Mouse (Mus musculus) myocyte (in vitro differentiated cells): ENCODE data around the gene Zfr2. TPM values are rescaled to one million over a fixed set of nuclear protein-coding genes. Genes with fewer than 3 reads are reported as not detected.

Source experiments
- H3K27me3 ChIP-seq: one replicate; pipeline ENCODE4 v1.6.1; 2011; ENCODE audit not compliant: control insufficient read depth, insufficient read depth, insufficient read length
- H3K36me3 ChIP-seq: one replicate; pipeline ENCODE4 v1.6.1; 2011; ENCODE audit not compliant: control insufficient read depth, insufficient read depth
- H3K4me2 ChIP-seq: one replicate; pipeline ENCODE4 v1.6.1; 2011; ENCODE audit warnings: low read depth, control low read depth
- H3K4me3 ChIP-seq: one replicate; pipeline ENCODE4 v1.5.1; 2011; ENCODE audit warnings: mild to moderate bottlenecking, control low read depth, moderate library complexity
- H3K79me2 ChIP-seq: one replicate; pipeline ENCODE4 v1.6.1; 2011; ENCODE audit not compliant: control insufficient read depth, insufficient read depth
- H3ac ChIP-seq: one replicate; pipeline ENCODE4 v1.6.1; 2011; ENCODE audit not compliant: control insufficient read depth, insufficient read length
- CEBPB ChIP-seq: IDR thresholded peaks from 2 replicates; pipeline ENCODE4 v1.6.1; 2011; ENCODE audit warnings: mild to moderate bottlenecking, moderate library complexity; ENCODE audit not compliant: poor library complexity, insufficient read depth, severe bottlenecking
- E2F4 ChIP-seq: IDR thresholded peaks from one replicate; pipeline ENCODE4 v1.6.1; 2011; ENCODE audit warnings: mild to moderate bottlenecking, control low read depth, moderate library complexity; ENCODE audit not compliant: insufficient read depth
- MAX ChIP-seq: IDR thresholded peaks from one replicate; pipeline ENCODE4 v1.6.1; 2011; ENCODE audit warnings: low read depth, mild to moderate bottlenecking, control low read depth
- MYOD1 ChIP-seq, 3 experiments: IDR thresholded peaks; one replicate each; pipeline ENCODE4 v1.6.1; 2011; ENCODE audit warnings: control low read depth in 2 of 3, low read depth in 2 of 3, mild to moderate bottlenecking in 2 of 3, moderate library complexity in 1 of 3; ENCODE audit not compliant: insufficient read length in 2 of 3, control insufficient read depth in 1 of 3
- MYOG ChIP-seq, 3 experiments: IDR thresholded peaks; one replicate each; pipeline ENCODE4 v1.6.1; 2011; ENCODE audit warnings: control low read depth in 2 of 3, low read depth in 2 of 3, mild to moderate bottlenecking in 2 of 3; ENCODE audit not compliant: insufficient read length in 2 of 3, control insufficient read depth in 1 of 3, insufficient read depth in 1 of 3
- POLR2A ChIP-seq: IDR thresholded peaks from one replicate; pipeline ENCODE4 v1.6.1; 2011; ENCODE audit warnings: low read depth, mild to moderate bottlenecking, control low read depth, moderate library complexity; ENCODE audit not compliant: insufficient read length
- POLR2AphosphoS2 ChIP-seq: IDR thresholded peaks from one replicate; pipeline ENCODE4 v1.6.1; 2011; ENCODE audit warnings: low read depth, control low read depth; ENCODE audit not compliant: insufficient read length
- REST ChIP-seq: IDR thresholded peaks from one replicate; pipeline ENCODE4 v1.6.1; 2011; ENCODE audit warnings: mild to moderate bottlenecking, control low read depth, moderate library complexity; ENCODE audit not compliant: insufficient read depth, insufficient read length
- SRF ChIP-seq: IDR thresholded peaks from one replicate; pipeline ENCODE4 v1.6.1; 2011; ENCODE audit warnings: low read depth; ENCODE audit not compliant: control insufficient read depth, insufficient read length
- TCF12 ChIP-seq: IDR thresholded peaks from one replicate; pipeline ENCODE4 v1.6.1; 2011; ENCODE audit warnings: mild to moderate bottlenecking, control low read depth; ENCODE audit not compliant: poor library complexity, insufficient read depth, severe bottlenecking
- TCF3 ChIP-seq: IDR thresholded peaks from one replicate; pipeline ENCODE4 v1.6.1; 2011; ENCODE audit warnings: low read depth, control low read depth; ENCODE audit not compliant: insufficient read length
- USF1 ChIP-seq: IDR thresholded peaks from one replicate; pipeline ENCODE4 v1.6.1; 2011; ENCODE audit warnings: low read depth, mild to moderate bottlenecking, control low read depth, moderate library complexity
- polyA plus RNA-seq: library from polyadenylated mRNA; unstranded; fragments of >200 nt; fragmentation: generic; extraction: Trizol; gene quantifications from one replicate; pipeline ENCODE4 v1.2.1, GENCODE M21; 2012; ENCODE audit warnings: missing spikeins

The Zfr2 gene
- polyA plus RNA-seq, 1 experiment = 2.3 TPM

GRCm38 (mm10) chr10:81289278-81289677 lies 56.3 kb downstream of the Zfr2 start:
- Histone ChIP-seq H3K27me3 (peaks cover 13% of the 10 kb centered on the region), H3K4me2 (no peak overlapping the region), H3K36me3 (no peaks in the 10 kb centered on the region), H3ac (no peak overlapping the region), H3K79me2 (peaks cover 9% of the 10 kb centered on the region), H3K4me3 (no peak overlapping the region)
- no peak for TF ChIP-seq MAX
- TF ChIP-seq SRF = no peak
- TF ChIP-seq MYOG (IDR thresholded peaks at IDR 0.05; ENCODE audit: control insufficient read depth in 1 of 3, insufficient read depth in 1 of 3, insufficient read length in 2 of 3, low read depth in 2 of 3) = peak in 1 of 3 experiments; percentile 27

- Histone ChIP-seq H3ac (no peak overlapping the region), H3K36me3 (no peaks in the 10 kb centered on the region), H3K79me2 (peaks cover 15% of the 10 kb centered on the region), H3K4me3 (no peak overlapping the region), H3K27me3 (peaks cover 8% of the 10 kb centered on the region), H3K4me2 (no peak overlapping the region)
- TF ChIP-seq E2F4 = no peak
- no peak for TF ChIP-seq POLR2AphosphoS2
- no peak for TF ChIP-seq SRF
- no peak for TF ChIP-seq USF1
- TF ChIP-seq TCF3 = no peak
- TF ChIP-seq REST = no peak
- TF ChIP-seq CEBPB = no peak
- TF ChIP-seq POLR2A = no peak
- TF ChIP-seq TCF12 = no peak
- no peak for TF ChIP-seq MYOD1 (IDR thresholded peaks at IDR 0.05; ENCODE audit: control insufficient read depth in 1 of 3, insufficient read length in 2 of 3, low read depth in 2 of 3)
- TF ChIP-seq MYOG (IDR thresholded peaks at IDR 0.05; ENCODE audit: control insufficient read depth in 1 of 3, insufficient read depth in 1 of 3, insufficient read length in 2 of 3, low read depth in 2 of 3) = no peak
- no peak for TF ChIP-seq MAX
Measured at GRCm38 (mm10) chr10:81289811-81290210, 56.9 kb downstream of the Zfr2 start.

DNA sequence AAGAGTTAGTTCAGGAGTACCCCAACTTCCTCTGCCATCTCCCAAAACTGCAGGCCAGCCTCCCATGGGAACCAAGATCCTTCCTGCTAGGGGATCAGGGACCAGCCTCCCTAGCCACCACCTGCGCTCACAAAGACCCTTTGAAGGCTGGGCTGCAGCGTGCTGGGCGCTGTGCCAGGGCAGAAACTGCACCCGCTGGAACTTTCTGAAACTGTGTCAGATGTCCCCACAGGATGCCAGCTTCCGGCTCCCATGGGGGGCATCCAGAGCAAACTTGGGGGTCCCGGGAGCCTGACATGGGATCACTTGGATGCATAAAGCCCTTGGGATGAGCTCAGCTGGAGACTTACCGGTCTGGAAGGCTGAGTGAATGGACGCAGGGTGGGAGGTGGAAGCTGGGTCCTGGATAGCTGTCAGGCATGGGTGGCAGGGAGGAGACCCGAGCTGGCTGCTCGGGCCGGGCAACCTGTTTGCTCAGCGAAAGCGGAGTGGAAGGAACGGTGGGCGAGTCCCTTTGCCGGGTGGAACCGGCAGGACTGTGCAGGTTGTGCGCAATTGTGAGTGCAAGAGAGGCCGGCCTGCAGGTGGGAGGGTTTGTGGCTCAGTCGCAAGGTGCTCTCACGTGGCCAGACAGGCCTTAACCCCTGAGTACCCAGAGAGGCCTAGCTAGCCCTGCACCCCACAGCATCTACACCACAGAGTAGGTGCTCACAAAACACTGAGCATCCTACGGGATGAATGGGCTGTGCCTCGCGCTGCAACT lies 57.9 kb downstream of the Zfr2 start:
- TF ChIP-seq TCF3 = no peak
- TF ChIP-seq TCF12 = no peak
- TF ChIP-seq E2F4 = no peak
- no peak for TF ChIP-seq MYOG (IDR thresholded peaks at IDR 0.05; ENCODE audit: control insufficient read depth in 1 of 3, insufficient read depth in 1 of 3, insufficient read length in 2 of 3, low read depth in 2 of 3)
- TF ChIP-seq POLR2A = no peak
- TF ChIP-seq REST = no peak
- no peak for TF ChIP-seq MYOD1 (IDR thresholded peaks at IDR 0.05; ENCODE audit: control insufficient read depth in 1 of 3, insufficient read length in 2 of 3, low read depth in 2 of 3)
- no peak for TF ChIP-seq SRF
- no peak for TF ChIP-seq MAX
- no peak overlapping the region for H3K4me2 ChIP-seq
- H3K27me3 ChIP-seq = no peaks in the 10 kb centered on the region
- no peaks in the 10 kb centered on the region for H3K36me3 ChIP-seq
- H3K79me2 ChIP-seq = peaks cover 23% of the 10 kb centered on the region
- H3ac ChIP-seq = no peak overlapping the region
- no peak overlapping the region for H3K4me3 ChIP-seq

GRCm38 (mm10) chr10:81291511-81292104 lies 58.7 kb downstream of the Zfr2 start, which contains the start of gene Tjp3:
Gene Tjp3, minus strand, starts transcription at chr10:81291581.
- peaks cover 26% of the 10 kb centered on the region for H3K79me2 ChIP-seq
- TF ChIP-seq MYOD1 (IDR thresholded peaks at IDR 0.05; ENCODE audit: control insufficient read depth in 1 of 3, insufficient read length in 2 of 3, low read depth in 2 of 3) = no peak
- TF ChIP-seq REST = no peak
- TF ChIP-seq SRF = no peak
- TF ChIP-seq USF1 = no peak
- TF ChIP-seq TCF3 = no peak
- TF ChIP-seq E2F4 = no peak
- no peak for TF ChIP-seq POLR2AphosphoS2
- TF ChIP-seq MYOG (IDR thresholded peaks at IDR 0.05; ENCODE audit: control insufficient read depth in 1 of 3, insufficient read depth in 1 of 3, insufficient read length in 2 of 3, low read depth in 2 of 3) = no peak
- TF ChIP-seq POLR2A = no peak
- peak within 1 kb of the TSS; percentile 37 for H3K4me3 ChIP-seq
- H3K36me3 ChIP-seq = no peaks in the 10 kb centered on the region
- no peaks in the 10 kb centered on the region for H3K27me3 ChIP-seq
- peak within 1 kb of the TSS; percentile 27 for H3K4me2 ChIP-seq
- H3ac ChIP-seq = no peak within 1 kb of the TSS
